Mouse (Mus musculus) forebrain, embryonic 14.5 days (tissue): ENCODE data around the gene Dync1li1. TPM values are rescaled to one million over a fixed set of nuclear protein-coding genes. Genes with fewer than 3 reads are reported as not detected.
"Not testable (repeated sequence)": the region's sequence is repeated elsewhere in the genome, so short reads cannot be mapped to it uniquely, and the experiment has no call there.

Experiments
- ATAC-seq: fragments of 200-750 bp; cut with Nextera tagmentation; 2 replicates; pipeline ENCODE4 v1.8.0; 2017; ENCODE audit warnings: mild to moderate bottlenecking, moderate library complexity
- DNase-seq: peaks from one replicate; pipeline ENCODE4 v3.0.0-alpha.2; 2015; ENCODE audit warnings: low spot score
- H3K27ac ChIP-seq: fragments of 300-500 bp; sonication (generic); 2 replicates; pipeline ENCODE4 v1.5.1; 2014; ENCODE audit warnings: low read depth, mild to moderate bottlenecking, control low read depth, low read length, moderate library complexity
- H3K27me3 ChIP-seq: fragments of 300-500 bp; sonication (generic); replicated peaks from 2 replicates; pipeline ENCODE4 v1.6.1; 2014; ENCODE audit warnings: low read length, control low read depth, mixed read lengths; ENCODE audit not compliant: control insufficient read depth, insufficient read depth
- H3K36me3 ChIP-seq: fragments of 300-500 bp; sonication (generic); 2 replicates; pipeline ENCODE4 v1.6.1; 2014; ENCODE audit warnings: low read length, control low read depth; ENCODE audit not compliant: control insufficient read depth, insufficient read depth
- H3K4me1 ChIP-seq: fragments of 300-500 bp; sonication (generic); 2 replicates; pipeline ENCODE4 v1.6.1; 2014; ENCODE audit warnings: antibody characterized with exemption, low read length, control low read depth; ENCODE audit not compliant: control insufficient read depth, insufficient read depth
- H3K4me2 ChIP-seq: fragments of 300-500 bp; sonication (generic); 2 replicates; pipeline ENCODE4 v1.6.1; 2014; ENCODE audit warnings: mild to moderate bottlenecking, control low read depth, low read length
- H3K4me3 ChIP-seq: fragments of 300-500 bp; sonication (generic); 2 replicates; pipeline ENCODE4 v1.5.1; 2014; ENCODE audit warnings: low read depth, low read length, control low read depth
- H3K9ac ChIP-seq: fragments of 300-500 bp; sonication (generic); 2 replicates; pipeline ENCODE4 v1.6.1; 2014; ENCODE audit warnings: mild to moderate bottlenecking, low read length, control low read depth, moderate library complexity
- H3K9me3 ChIP-seq: fragments of 300-500 bp; sonication (generic); replicated peaks from 2 replicates; pipeline ENCODE4 v1.6.1; 2016; ENCODE audit warnings: low read length, control low read depth, mixed read lengths; ENCODE audit not compliant: control insufficient read depth
- WGBS: fragments of 180-500 bp; shearing (Covaris S2); extraction: QIAGEN DNeasy Blood & Tissue Kit; methylation state at CpG from one replicate; pipeline ENCODE4 v1.1.7; 2014; 5-methylcytosine and 5-hydroxymethylcytosine counted together
- polyA plus RNA-seq: library from polyadenylated mRNA; unstranded; fragments of >200 nt; fragmentation: Nextera tagmentation; extraction: Ambion mirVana; gene quantifications from 2 replicates; pipeline ENCODE4 v1.2.1, GENCODE M21; 2014

The Dync1li1 gene
- polyA plus RNA-seq, 1 experiment from 2014 or later: 71.7 TPM

DNA sequence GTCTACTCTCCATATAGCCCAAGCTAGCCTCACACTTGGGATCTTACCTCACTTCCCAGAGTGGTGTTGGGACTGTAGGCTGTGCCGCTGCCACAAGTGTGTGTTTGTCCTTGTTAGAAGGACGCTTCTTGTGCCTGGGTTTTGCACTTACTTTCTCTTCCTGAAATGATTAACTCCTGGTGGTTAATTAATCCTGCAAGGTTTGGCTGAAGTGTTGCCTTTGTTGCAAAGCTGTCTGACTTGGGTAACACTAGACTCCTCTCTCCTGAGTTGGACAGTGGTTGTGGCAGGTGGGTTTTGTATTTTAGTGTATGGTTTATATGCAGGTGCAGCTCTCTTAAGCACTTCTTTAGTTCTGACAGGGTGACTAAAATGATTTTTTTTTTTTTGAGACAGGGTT, 12.4 kb downstream of the Dync1li1 start:
- Histone ChIP-seq H3K4me2 (no peak overlapping the region), H3K9ac (no peak overlapping the region), H3K27me3 (no peaks in the 10 kb centered on the region), H3K9me3 (no peaks in the 10 kb centered on the region), H3K4me3 (no peak overlapping the region), H3K4me1 (no peaks in the 10 kb centered on the region), H3K27ac (no peak overlapping the region), H3K36me3 (peaks cover 22% of the 10 kb centered on the region)
- DNase-seq (no peak), ATAC-seq (no peak)
- 83% methylated on average over 2 of the region's 2 CpGs for WGBS

DNA sequence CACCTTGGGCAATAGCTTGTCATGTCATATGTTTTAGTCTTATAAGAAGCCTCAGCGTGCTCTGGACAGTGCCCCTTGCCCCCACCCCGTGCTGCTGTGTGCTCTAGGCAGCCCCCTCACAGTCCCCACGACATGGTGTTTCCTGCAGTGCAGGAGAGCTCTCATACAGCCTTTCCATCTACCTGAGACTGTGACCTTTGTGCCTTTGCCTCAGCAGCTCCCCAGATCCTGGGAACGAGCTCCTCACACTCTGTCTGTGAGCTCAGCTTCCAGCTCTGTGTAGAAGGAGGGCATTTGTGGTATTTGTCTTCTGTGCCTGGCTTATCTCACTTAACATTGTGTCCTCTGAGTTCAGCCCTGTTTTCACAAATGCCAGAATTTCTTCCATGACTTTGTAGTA, 13.3 kb downstream of the Dync1li1 start:
- DNase-seq: no peak
- 94% methylated on average over 4 of the region's 4 CpGs for WGBS

DNA sequence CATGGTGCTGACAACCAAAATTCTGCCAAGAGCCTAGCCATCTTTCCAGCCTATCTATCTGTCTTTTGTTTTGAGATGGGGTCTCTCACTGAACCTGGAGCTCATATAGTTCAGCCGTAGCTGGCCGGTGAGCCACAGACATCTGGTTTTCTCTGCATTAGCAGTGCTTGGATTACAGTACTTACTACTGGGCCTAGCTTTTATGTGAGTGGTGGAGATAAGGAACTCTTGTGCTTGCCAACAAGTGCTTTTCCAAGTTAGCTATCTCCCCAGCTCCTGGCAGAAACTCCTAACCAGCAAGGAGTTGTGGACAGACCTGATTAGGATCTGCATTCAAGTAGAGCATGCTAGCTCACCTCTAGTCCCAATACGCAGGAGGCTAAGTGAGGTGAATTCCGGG, 19.2 kb downstream of the Dync1li1 start:
- H3K27me3 ChIP-seq: no peaks in the 10 kb centered on the region
- H3K9me3 ChIP-seq: no peaks in the 10 kb centered on the region
- no peaks in the 10 kb centered on the region for H3K4me1 ChIP-seq
- H3K4me3 ChIP-seq: no peak overlapping the region
- ATAC-seq (no peak), DNase-seq (no peak)
- no peak overlapping the region for H3K27ac ChIP-seq
- H3K4me2 ChIP-seq: no peak overlapping the region
- 96% methylated on average over 4 of the region's 4 CpGs for WGBS
- no peak overlapping the region for H3K9ac ChIP-seq
- peaks cover 68% of the 10 kb centered on the region for H3K36me3 ChIP-seq

More for the DNA sequence above, 13.3 kb downstream of the Dync1li1 start:
- Histone ChIP-seq H3K4me1 (no peaks in the 10 kb centered on the region), H3K9me3 (no peaks in the 10 kb centered on the region), H3K36me3 (peaks cover 27% of the 10 kb centered on the region), H3K9ac (no peak overlapping the region), H3K27me3 (no peaks in the 10 kb centered on the region), H3K27ac (no peak overlapping the region), H3K4me3 (no peak overlapping the region), H3K4me2 (no peak overlapping the region)
- ATAC-seq: no peak

DNA sequence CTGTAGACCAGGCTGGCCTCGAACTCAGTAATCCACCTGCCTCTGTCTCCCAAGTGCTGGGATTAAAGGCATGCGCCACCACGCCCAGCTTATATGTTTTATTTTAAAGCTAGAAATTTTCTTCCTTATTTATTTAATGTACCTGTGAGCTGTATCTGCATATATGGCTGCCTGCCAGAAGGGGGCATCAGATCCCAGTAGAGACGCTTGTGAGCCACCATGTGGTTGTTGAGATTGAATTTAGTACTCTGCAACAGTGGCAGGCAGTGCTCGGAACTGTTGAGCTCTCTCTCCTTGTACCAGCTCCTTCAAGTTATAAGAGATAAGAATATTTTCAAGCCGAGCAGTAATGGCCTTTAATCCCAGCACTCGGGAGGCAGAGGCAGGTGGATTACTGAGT, 21.8 kb downstream of the Dync1li1 start:
- H3K27me3 ChIP-seq: no peaks in the 10 kb centered on the region
- H3K4me3 ChIP-seq: no peak overlapping the region
- 80% methylated on average over 7 of the region's 7 CpGs for WGBS
- ATAC-seq: no peak
- DNase-seq: peak; percentile 55
- H3K36me3 ChIP-seq: peaks cover 88% of the 10 kb centered on the region
- H3K4me1 ChIP-seq: no peaks in the 10 kb centered on the region
- no peak overlapping the region for H3K27ac ChIP-seq
- no peaks in the 10 kb centered on the region for H3K9me3 ChIP-seq
- H3K4me2 ChIP-seq: no peak overlapping the region
- no peak overlapping the region for H3K9ac ChIP-seq

DNA sequence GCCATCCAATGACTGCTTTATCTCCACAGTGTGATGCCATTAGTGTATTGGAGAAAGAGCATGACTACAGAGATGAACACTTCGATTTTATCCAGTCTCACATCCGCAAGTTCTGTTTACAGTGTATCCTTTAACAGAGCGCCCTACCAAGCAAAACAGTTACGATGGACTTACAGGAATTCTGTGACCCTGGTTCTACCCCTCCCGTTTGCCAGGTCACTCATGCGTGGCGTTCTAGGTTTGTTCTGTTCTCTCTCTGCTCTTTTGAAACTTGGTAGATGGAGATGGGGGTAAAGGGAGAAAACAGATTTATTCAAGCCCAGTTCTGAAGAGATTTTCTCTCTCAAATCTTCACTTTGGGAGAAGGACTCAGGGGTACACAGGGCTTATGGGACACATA, 24.9 kb downstream of the Dync1li1 start:
- no peak for ATAC-seq
- 93% methylated on average over 7 of the region's 7 CpGs for WGBS
- no peak overlapping the region for H3K9ac ChIP-seq
- no peaks in the 10 kb centered on the region for H3K9me3 ChIP-seq
- no peak overlapping the region for H3K4me3 ChIP-seq
- no peaks in the 10 kb centered on the region for H3K27me3 ChIP-seq
- DNase-seq: no peak
- peaks cover 95% of the 10 kb centered on the region for H3K36me3 ChIP-seq
- H3K4me2 ChIP-seq: no peak overlapping the region
- no peak overlapping the region for H3K27ac ChIP-seq
- no peaks in the 10 kb centered on the region for H3K4me1 ChIP-seq

DNA sequence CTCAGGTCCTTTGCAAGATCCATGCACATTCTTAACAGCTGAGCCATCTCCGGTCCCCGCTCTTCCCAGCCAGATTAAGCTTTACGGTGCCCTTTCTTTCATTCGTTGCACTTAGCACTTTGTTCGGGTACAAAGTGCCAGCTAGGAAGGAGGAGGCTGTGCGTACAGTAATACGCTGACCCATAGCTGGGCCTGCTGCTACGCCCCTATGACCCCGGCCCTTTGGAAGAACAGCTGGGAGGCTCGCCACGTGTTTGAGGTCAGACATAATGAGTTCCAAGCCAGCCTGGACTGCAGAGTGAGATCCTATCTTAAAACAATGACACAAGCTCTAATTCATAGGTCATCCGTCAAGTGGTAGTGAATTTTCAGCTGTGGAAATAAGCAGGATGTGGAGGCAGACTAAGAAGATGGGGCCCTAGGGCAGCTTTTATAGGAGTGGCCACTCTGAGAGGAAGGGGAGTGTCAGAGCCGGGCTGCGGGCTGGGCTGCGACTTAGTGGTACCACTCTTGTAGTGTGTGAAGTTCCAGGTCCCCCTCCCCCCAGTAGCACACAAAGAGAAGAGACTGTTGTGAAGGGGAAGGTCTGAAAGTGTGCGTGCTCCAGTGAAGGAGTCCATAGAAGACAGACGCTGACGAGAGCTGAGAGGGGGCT, 28.2 kb downstream of the Dync1li1 start:
- Histone ChIP-seq H3K27ac (no peak overlapping the region), H3K27me3 (no peaks in the 10 kb centered on the region), H3K4me1 (no peaks in the 10 kb centered on the region), H3K36me3 (peaks cover 92% of the 10 kb centered on the region), H3K9me3 (no peaks in the 10 kb centered on the region), H3K4me3 (no peak overlapping the region), H3K4me2 (no peak overlapping the region), H3K9ac (no peak overlapping the region)
- 88% methylated on average over 18 of the region's 18 CpGs for WGBS
- ATAC-seq: no peak
- DNase-seq: no peak

DNA sequence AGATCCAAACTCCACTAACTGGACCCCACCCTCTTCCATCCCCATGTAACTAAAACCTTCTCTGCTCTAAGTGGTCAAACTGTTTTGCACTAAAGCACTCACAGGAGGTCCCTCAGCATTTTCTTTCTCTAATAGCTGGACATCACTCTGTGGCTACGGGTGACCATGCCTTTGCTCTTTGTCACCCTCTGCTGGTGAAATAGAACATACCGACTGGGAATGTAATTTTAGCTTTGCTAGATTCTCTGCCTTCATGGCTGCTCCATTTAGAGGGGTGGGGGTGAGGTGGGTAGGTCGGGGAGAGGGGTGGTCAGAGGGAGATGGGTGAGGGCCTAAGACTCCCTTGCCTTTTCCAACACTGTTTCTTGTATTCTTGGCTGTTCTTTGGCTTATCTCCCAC, 38.7 kb downstream of the Dync1li1 start:
- Histone ChIP-seq H3K4me2 (no peak overlapping the region), H3K4me1 (peaks cover 8% of the 10 kb centered on the region), H3K9ac (no peak overlapping the region), H3K9me3 (no peaks in the 10 kb centered on the region), H3K4me3 (no peak overlapping the region), H3K27ac (no peak overlapping the region), H3K27me3 (no peaks in the 10 kb centered on the region), H3K36me3 (peaks cover 31% of the 10 kb centered on the region)
- DNase-seq (peak; percentile 70), ATAC-seq (no peak)
- 7% methylated on average over 3 of the region's 3 CpGs for WGBS

DNA sequence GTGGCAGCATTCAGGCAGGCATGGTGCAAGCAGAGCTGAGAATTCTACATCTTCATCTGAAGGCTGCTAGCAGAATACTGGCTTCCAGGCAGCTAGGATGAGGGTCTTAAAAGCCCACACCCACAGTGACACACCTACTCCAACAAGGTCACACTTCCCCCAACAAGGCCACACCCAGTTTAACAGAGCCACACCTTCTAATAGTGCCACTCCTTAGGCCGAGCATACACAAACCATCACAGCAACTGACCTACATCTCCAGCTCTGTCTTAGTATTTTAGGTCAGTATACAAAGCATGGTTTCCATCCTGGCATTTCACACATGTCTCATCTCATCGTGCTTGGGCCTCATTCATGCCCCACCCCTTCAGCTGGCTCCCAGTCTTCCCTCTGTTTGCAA, 39.8 kb downstream of the Dync1li1 start:
- H3K9me3 ChIP-seq, H3K4me3 ChIP-seq, H3K9ac ChIP-seq, DNase-seq, H3K27ac ChIP-seq, H3K27me3 ChIP-seq, H3K4me2 ChIP-seq, ATAC-seq: not testable (repeated sequence)
- WGBS: 60% methylated on average over 2 of the region's 2 CpGs
- peaks cover 14% of the 10 kb centered on the region for H3K4me1 ChIP-seq
- H3K36me3 ChIP-seq: peaks cover 20% of the 10 kb centered on the region

DNA sequence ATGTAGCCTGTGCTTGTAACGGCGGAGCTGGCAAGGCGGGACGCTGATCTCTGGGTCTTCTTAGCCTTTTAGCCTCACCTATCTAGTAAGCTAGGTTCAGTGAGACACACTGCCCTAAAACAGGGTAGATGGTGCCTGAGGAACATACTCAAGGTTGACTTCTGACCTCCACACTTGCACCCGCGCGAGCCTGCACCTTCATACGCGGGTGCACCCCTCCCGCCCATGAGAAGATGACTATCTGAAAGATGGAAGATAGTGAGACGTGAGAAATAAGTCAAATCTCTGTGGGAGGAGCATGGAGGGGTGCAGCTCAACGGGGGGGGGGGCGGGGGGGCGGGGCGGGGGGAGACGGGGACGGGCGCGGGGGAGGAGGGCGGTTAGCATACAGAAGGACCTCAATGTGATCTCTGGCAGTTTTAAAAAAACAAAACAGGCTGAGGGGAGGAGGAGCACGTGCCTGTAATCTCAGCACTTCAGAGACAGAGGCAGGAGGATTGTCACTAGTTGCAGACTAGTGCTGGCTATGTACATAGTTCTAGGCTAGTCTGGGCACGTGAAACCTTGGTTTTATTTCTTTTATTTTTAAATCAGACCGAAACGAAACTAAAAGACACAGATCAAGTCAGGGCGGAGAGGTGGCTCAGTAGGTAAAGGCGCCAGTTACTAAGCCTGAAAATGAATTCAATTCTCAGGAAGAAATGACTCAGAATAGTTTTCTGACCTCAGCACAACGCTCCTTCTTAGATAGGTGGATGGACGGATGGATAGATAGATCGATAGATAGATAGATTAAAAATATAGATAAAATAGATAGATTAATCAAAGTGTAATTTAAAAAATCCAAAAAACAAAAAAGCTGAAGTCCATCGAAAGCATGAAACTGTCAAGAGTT, 41.6 kb downstream of the Dync1li1 start:
- Histone ChIP-seq H3K36me3 (peaks cover 4% of the 10 kb centered on the region; the same call in 1 of the 2 replicates), H3K9ac (no peak overlapping the region), H3K4me2 (peak overlapping the region; percentile 68; the same call in 1 of the 2 replicates), H3K27ac (no peak overlapping the region), H3K9me3 (no peaks in the 10 kb centered on the region), H3K4me1 (peaks cover 14% of the 10 kb centered on the region), H3K4me3 (peak overlapping the region; percentile 72; the same call in 1 of the 2 replicates), H3K27me3 (no peaks in the 10 kb centered on the region)
- no peak for DNase-seq
- ATAC-seq: 0 out of 2 replicates have a peak, but pooled peaks have one; percentile 1
- WGBS: 43% methylated on average over 29 of the region's 30 CpGs
